Mouse (Mus musculus): ENCODE measurements around the gene Gpr135. TPM values are rescaled to one million over a fixed set of nuclear protein-coding genes. Genes with fewer than 3 reads are reported as not detected.
"Not testable (repeated sequence)": the region's sequence is repeated elsewhere in the genome, so short reads cannot be mapped to it uniquely, and the experiment has no call there.

Gpr135 gene
- polyA plus RNA-seq, 1 experiment from 2014 or later: 1.7 TPM

DNA sequence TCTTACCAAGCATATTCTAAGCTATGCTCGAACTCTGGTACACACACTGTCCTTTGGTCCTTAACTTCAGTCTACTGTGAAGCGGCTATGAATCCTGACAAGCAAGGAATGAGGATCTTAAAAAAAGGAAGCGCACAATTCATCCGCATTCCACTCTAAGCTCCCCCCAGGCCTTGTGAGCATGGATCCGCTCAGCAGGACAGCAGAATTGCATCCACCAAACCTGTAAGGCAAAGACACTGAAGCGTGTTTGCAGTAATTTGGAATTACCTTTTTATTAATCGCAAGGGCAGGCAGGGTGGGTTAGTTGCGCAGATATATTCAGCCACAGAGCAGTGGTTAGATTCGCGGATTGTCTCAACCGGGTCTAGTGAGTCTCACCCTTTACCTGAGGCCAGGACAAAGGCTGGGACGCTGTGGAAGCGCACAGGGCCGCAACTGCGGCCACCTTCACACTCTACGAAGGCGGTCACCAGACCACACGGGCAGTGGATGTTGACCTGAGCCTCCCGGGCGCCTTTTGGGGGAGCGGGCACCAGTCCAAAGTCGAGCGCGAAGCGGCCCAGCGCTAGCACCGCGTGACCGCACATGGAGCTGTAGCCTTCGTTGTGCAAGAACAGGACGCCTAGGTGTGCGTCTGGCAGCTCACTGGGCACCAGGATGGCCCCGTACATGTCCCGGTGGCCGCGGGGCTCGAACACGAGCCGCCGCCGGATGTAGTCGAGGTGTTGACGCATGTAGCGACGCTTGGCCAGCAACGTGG, 13.5 kb upstream of the Gpr135 start:
- peak overlapping the region; percentile 66 for H3K27ac ChIP-seq
- H3K4me3 ChIP-seq: peak overlapping the region; percentile 53
- no peaks in the 10 kb centered on the region for H3K36me3 ChIP-seq
- H3K27me3 ChIP-seq (replicated peaks): no peaks in the 10 kb centered on the region
- H3K4me1 ChIP-seq: peaks cover 26% of the 10 kb centered on the region
- ATAC-seq (ENCODE audit: low FRiP score, low read depth): peak; percentile 0; the same call in 1 of the 2 replicates
- H3K9ac ChIP-seq: peak overlapping the region; percentile 72
- peak overlapping the region; percentile 78 for H3K4me2 ChIP-seq (replicated peaks)
- 4% methylated on average over 46 of the region's 46 CpGs for WGBS
- no peaks in the 10 kb centered on the region for H3K9me3 ChIP-seq

GRCm38 (mm10) chr12:72083265-72083664, 12.3 kb upstream of the Gpr135 start:
- Histone ChIP-seq H3K27ac (no peak overlapping the region), H3K9me3 (no peaks in the 10 kb centered on the region), H3K27me3 (replicated peaks) (no peaks in the 10 kb centered on the region), H3K9ac (no peak overlapping the region), H3K4me1 (peaks cover 26% of the 10 kb centered on the region), H3K36me3 (no peaks in the 10 kb centered on the region), H3K4me3 (no peak overlapping the region), H3K4me2 (replicated peaks) (no peak overlapping the region)
- no peak for ATAC-seq (ENCODE audit: low FRiP score, low read depth)
- WGBS: 88% methylated on average over 9 of the region's 9 CpGs

- H3K4me2 ChIP-seq (replicated peaks): peak overlapping the region; percentile 49
- H3K36me3 ChIP-seq: no peaks in the 10 kb centered on the region
- H3K9ac ChIP-seq: no peak overlapping the region
- H3K27me3 ChIP-seq (replicated peaks): no peaks in the 10 kb centered on the region
- peaks cover 17% of the 10 kb centered on the region for H3K4me1 ChIP-seq
- no peaks in the 10 kb centered on the region for H3K9me3 ChIP-seq
- ATAC-seq (ENCODE audit: low FRiP score, low read depth): no peak
- H3K4me3 ChIP-seq: no peak overlapping the region
- WGBS: 32% methylated on average over 18 of the region's 18 CpGs
- no peak overlapping the region for H3K27ac ChIP-seq
Observed at GRCm38 (mm10) chr12:72082370-72082769, 11.4 kb upstream of the Gpr135 start.

- H3K9me3 ChIP-seq: no peaks in the 10 kb centered on the region
- no peak overlapping the region for H3K9ac ChIP-seq
- H3K27me3 ChIP-seq (replicated peaks): no peaks in the 10 kb centered on the region
- 70% methylated on average over 3 of the region's 3 CpGs for WGBS
- no peak for ATAC-seq (ENCODE audit: low FRiP score, low read depth)
- H3K4me3 ChIP-seq: no peak overlapping the region
- no peak overlapping the region for H3K27ac ChIP-seq
- no peak overlapping the region for H3K4me2 ChIP-seq (replicated peaks)
- peaks cover 14% of the 10 kb centered on the region for H3K4me1 ChIP-seq
- no peaks in the 10 kb centered on the region for H3K36me3 ChIP-seq
Observed at GRCm38 (mm10) chr12:72081961-72082360, 11.0 kb upstream of the Gpr135 start.

GRCm38 (mm10) chr12:72078248-72078647, 7.3 kb upstream of the Gpr135 start:
- Histone ChIP-seq H3K4me3 (no peak overlapping the region), H3K9me3 (no peaks in the 10 kb centered on the region), H3K36me3 (peaks cover 4% of the 10 kb centered on the region; the same call in 1 of the 2 replicates), H3K4me2 (replicated peaks) (no peak overlapping the region), H3K4me1 (peaks cover 3% of the 10 kb centered on the region), H3K9ac (no peak overlapping the region), H3K27me3 (replicated peaks) (no peaks in the 10 kb centered on the region), H3K27ac (no peak overlapping the region)
- 89% methylated on average over 3 of the region's 3 CpGs for WGBS
- ATAC-seq (ENCODE audit: low FRiP score, low read depth): no peak

GRCm38 (mm10) chr12:72069626-72070326, 1.1 kb downstream of the Gpr135 start:
- Histone ChIP-seq H3K36me3 (peaks cover 4% of the 10 kb centered on the region; the same call in 1 of the 2 replicates), H3K4me3 (peak overlapping the region; percentile 67), H3K9ac (peak overlapping the region; percentile 74), H3K4me1 (peaks cover 6% of the 10 kb centered on the region; the same call in 1 of the 2 replicates), H3K27ac (0 out of 2 replicates have a peak overlapping the region, but pooled peaks have one; percentile 32), H3K9me3 (no peaks in the 10 kb centered on the region), H3K4me2 (replicated peaks) (peak overlapping the region; percentile 79), H3K27me3 (replicated peaks) (peaks cover 9% of the 10 kb centered on the region; the same call in 1 of the 2 replicates)
- 4% methylated on average over 40 of the region's 40 CpGs for WGBS
- peak; percentile 63 for ATAC-seq (ENCODE audit: low FRiP score, low read depth)

DNA sequence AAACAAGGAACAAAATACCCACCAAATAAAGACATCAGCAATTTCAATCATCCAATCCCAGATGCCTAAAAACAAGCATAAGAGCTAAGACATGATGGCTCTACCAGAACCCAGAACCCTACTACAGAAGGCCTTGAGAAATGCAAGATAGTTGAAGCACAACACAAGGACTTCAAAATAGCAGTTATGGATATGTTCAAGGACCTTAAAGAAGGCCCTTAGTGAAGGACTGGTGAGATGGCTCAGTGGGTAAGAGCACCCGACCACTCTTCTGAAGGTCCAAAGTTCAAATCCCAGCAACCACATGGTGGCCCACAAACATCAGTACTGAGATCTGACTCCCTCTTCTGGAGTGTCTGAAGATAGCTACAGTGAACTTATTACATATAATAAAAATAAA, 13.1 kb downstream of the Gpr135 start:
- no peak overlapping the region for H3K4me2 ChIP-seq (replicated peaks)
- 93% methylated on average over 1 of the region's 1 CpGs for WGBS
- H3K9me3 ChIP-seq: no peaks in the 10 kb centered on the region
- H3K4me3 ChIP-seq: no peak overlapping the region
- H3K36me3 ChIP-seq: no peaks in the 10 kb centered on the region
- H3K4me1 ChIP-seq: no peaks in the 10 kb centered on the region
- no peak overlapping the region for H3K27ac ChIP-seq
- ATAC-seq (ENCODE audit: low FRiP score, low read depth): no peak
- H3K27me3 ChIP-seq (replicated peaks): no peaks in the 10 kb centered on the region
- H3K9ac ChIP-seq: no peak overlapping the region

DNA sequence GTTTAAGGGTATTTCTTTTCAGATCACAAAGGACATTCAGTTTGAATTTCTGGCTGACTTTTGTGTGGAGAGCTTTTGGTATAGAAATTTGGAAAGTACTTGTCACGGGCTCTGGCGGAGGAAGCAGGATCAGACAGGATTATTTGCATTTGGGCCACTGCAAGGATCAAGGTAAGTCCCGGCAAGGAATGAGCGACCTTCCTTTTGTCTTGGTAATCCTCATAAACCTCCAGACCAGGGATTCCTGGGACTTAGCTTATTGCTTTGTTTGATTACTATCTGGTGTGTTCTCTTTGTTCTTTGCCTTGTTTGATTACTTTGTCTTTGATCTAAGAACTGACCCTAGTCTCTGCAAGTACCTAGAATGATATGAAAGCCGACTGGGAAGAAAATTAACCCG, 17.1 kb downstream of the Gpr135 start:
- H3K27ac ChIP-seq: no peak overlapping the region
- ATAC-seq (ENCODE audit: low FRiP score, low read depth): no peak

GRCm38 (mm10) chr12:72053303-72053702, 17.6 kb downstream of the Gpr135 start:
- no peaks in the 10 kb centered on the region for H3K4me1 ChIP-seq
- no peak overlapping the region for H3K4me3 ChIP-seq
- no peaks in the 10 kb centered on the region for H3K36me3 ChIP-seq
- no peaks in the 10 kb centered on the region for H3K27me3 ChIP-seq (replicated peaks)
- no peak overlapping the region for H3K4me2 ChIP-seq (replicated peaks)
- peaks cover 4% of the 10 kb centered on the region; the same call in 1 of the 2 replicates for H3K9me3 ChIP-seq
- 47% methylated on average over 6 of the region's 6 CpGs for WGBS
- ATAC-seq (ENCODE audit: low FRiP score, low read depth): no peak
- H3K9ac ChIP-seq: no peak overlapping the region
- H3K27ac ChIP-seq: no peak overlapping the region

More for the DNA sequence above, 17.1 kb downstream of the Gpr135 start:
- H3K9ac ChIP-seq: no peak overlapping the region
- no peak overlapping the region for H3K4me3 ChIP-seq
- no peak overlapping the region for H3K4me2 ChIP-seq (replicated peaks)
- H3K27me3 ChIP-seq (replicated peaks): no peaks in the 10 kb centered on the region
- peaks cover 4% of the 10 kb centered on the region; the same call in 1 of the 2 replicates for H3K9me3 ChIP-seq
- WGBS: 37% methylated on average over 6 of the region's 6 CpGs
- no peaks in the 10 kb centered on the region for H3K36me3 ChIP-seq
- no peaks in the 10 kb centered on the region for H3K4me1 ChIP-seq

DNA sequence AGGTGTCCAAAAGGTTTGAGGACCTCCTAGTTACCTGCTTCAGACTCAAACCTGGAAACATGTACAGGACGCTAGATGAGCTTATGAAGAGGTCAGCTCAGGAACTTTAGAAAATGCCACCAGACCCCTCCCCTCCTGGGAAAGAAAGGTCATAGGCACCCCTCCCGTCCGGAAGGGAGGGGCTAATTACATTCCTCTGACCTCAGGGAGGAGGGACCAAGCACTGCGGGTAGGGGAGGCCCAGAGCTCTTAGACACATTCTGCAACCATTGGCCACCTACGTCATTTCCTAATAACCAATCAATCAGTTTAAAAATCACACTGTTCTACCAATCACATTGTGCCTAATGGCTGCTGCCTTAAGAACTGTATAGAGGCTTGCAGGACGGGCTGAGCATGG, 18.4 kb downstream of the Gpr135 start:
- H3K27me3 ChIP-seq (replicated peaks): no peaks in the 10 kb centered on the region
- no peak overlapping the region for H3K4me2 ChIP-seq (replicated peaks)
- H3K9ac ChIP-seq: no peak overlapping the region
- no peaks in the 10 kb centered on the region for H3K4me1 ChIP-seq
- H3K27ac ChIP-seq: no peak overlapping the region
- ATAC-seq (ENCODE audit: low FRiP score, low read depth): no peak
- 83% methylated on average over 6 of the region's 6 CpGs for whole genome bisulfite sequencing
- peaks cover 4% of the 10 kb centered on the region; the same call in 1 of the 2 replicates for H3K9me3 ChIP-seq
- no peaks in the 10 kb centered on the region for H3K36me3 ChIP-seq
- no peak overlapping the region for H3K4me3 ChIP-seq

GRCm38 (mm10) chr12:72050821-72051220, 20.1 kb downstream of the Gpr135 start:
- no peaks in the 10 kb centered on the region for H3K27me3 ChIP-seq (replicated peaks)
- no peak overlapping the region for H3K4me3 ChIP-seq
- no peak overlapping the region for H3K27ac ChIP-seq
- no peaks in the 10 kb centered on the region for H3K4me1 ChIP-seq
- H3K9me3 ChIP-seq: peaks cover 4% of the 10 kb centered on the region; the same call in 1 of the 2 replicates
- no peak overlapping the region for H3K4me2 ChIP-seq (replicated peaks)
- no peaks in the 10 kb centered on the region for H3K36me3 ChIP-seq
- H3K9ac ChIP-seq: no peak overlapping the region
- 86% methylated on average over 4 of the region's 4 CpGs for WGBS
- no peak for ATAC-seq (ENCODE audit: low FRiP score, low read depth)

DNA sequence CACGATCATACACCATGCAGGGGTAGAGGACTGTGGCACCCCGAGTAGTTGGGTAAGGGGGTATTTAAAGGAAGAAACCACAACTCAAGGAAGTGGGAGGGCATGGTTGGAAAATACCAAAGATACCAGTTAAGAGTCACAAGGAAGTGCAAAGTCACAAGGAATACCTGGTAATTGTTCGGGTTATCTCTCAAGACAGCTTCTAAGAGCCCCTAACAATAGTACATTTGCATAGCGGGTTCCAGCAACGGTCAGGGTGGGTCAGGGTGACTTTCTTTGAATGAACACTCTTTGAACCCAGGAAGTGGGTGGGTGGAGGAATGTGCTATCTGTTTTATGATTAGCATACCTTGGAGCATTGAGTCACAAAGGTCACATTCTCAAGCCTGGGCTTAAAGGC, 20.8 kb downstream of the Gpr135 start:
- not testable (repeated sequence) for H3K27me3 ChIP-seq (replicated peaks); H3K4me1 ChIP-seq; H3K27ac ChIP-seq; ATAC-seq (ENCODE audit: low FRiP score, low read depth); H3K9me3 ChIP-seq; H3K4me2 ChIP-seq (replicated peaks); H3K4me3 ChIP-seq; H3K36me3 ChIP-seq; H3K9ac ChIP-seq
- 89% methylated on average over 5 of the region's 5 CpGs for WGBS

Data from neural tube, embryonic 12.5 days (tissue).